Mouse (Mus musculus) stomach, embryonic 16.5 days (tissue): ENCODE results near the gene Etfa. TPM values are rescaled to one million over a fixed set of nuclear protein-coding genes. Genes with fewer than 3 reads are reported as not detected.

ENCODE experiments used
- ATAC-seq: fragments of 200-750 bp; cut with Nextera tagmentation; 2 replicates; pipeline ENCODE4 v1.8.0; 2017; ENCODE audit warnings: moderate number of reproducible peaks, moderate TSS enrichment; ENCODE audit not compliant: insufficient read depth, low FRiP score
- H3K27ac ChIP-seq: fragments of 300-500 bp; sonication (generic); 2 replicates; pipeline ENCODE4 v1.5.1; 2014; ENCODE audit warnings: low read length
- H3K27me3 ChIP-seq: fragments of 300-500 bp; sonication (generic); 2 replicates; pipeline ENCODE4 v1.6.1; 2014; ENCODE audit warnings: low read length, control low read depth, mixed read lengths; ENCODE audit not compliant: control insufficient read depth, insufficient read depth
- H3K36me3 ChIP-seq: fragments of 300-500 bp; sonication (generic); 2 replicates; pipeline ENCODE4 v1.6.1; 2014; ENCODE audit warnings: low read length; ENCODE audit not compliant: control insufficient read depth, insufficient read depth
- H3K4me1 ChIP-seq: fragments of 300-500 bp; sonication (generic); 2 replicates; pipeline ENCODE4 v1.6.1; 2014; ENCODE audit warnings: low read length, control low read depth, mixed read lengths; ENCODE audit not compliant: control insufficient read depth, insufficient read depth
- H3K4me2 ChIP-seq: fragments of 300-500 bp; sonication (generic); 2 replicates; pipeline ENCODE4 v1.6.1; 2014; ENCODE audit warnings: low read depth, low read length, mixed read lengths
- H3K4me3 ChIP-seq: fragments of 300-500 bp; sonication (generic); replicated peaks from 2 replicates; pipeline ENCODE4 v1.5.1; 2014; ENCODE audit warnings: mild to moderate bottlenecking, low read length
- H3K9ac ChIP-seq: fragments of 300-500 bp; sonication (generic); 2 replicates; pipeline ENCODE4 v1.6.1; 2014; ENCODE audit warnings: low read length
- H3K9me3 ChIP-seq: fragments of 300-500 bp; sonication (generic); replicated peaks from 2 replicates; pipeline ENCODE4 v1.6.1; 2016; ENCODE audit warnings: low read length, control low read depth; ENCODE audit not compliant: control insufficient read depth
- WGBS: fragments of 180-500 bp; shearing (Covaris S2); extraction: QIAGEN DNeasy Blood & Tissue Kit; methylation state at CpG from one replicate; pipeline ENCODE4 v1.1.7; 2014; 5-methylcytosine and 5-hydroxymethylcytosine counted together
- polyA plus RNA-seq: library from polyadenylated mRNA; unstranded; fragments of >200 nt; fragmentation: Nextera tagmentation; extraction: Ambion mirVana; gene quantifications from 2 replicates; pipeline ENCODE4 v1.2.1, GENCODE M21; 2015

Gene Etfa
- polyA plus RNA-seq, 1 experiment from 2014 or later: 265 TPM

DNA sequence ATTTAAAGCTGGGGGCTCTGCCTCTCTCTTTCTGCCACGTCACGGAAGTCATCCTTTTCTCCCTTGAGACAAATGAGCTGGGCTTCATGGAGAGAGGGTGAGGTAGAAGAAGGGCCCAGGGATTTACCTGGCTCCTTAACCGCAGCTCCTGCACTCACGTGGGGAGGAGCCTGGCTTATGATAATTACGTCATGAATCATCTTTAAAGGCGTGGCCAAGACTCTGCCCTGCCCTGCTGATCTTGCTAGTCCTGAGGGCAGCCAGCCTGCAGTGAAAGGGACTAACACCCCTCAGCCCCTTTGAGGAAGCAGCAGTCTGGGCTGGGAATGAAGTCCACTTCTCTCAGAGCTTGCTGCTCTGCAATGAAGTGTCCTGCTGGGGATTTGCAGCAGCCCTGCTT is 100.9 kb downstream of the Etfa start:
- Histone ChIP-seq H3K27ac (no peak overlapping the region), H3K4me1 (no peaks in the 10 kb centered on the region), H3K4me3 (no peak overlapping the region), H3K9ac (no peak overlapping the region), H3K27me3 (no peaks in the 10 kb centered on the region), H3K36me3 (no peaks in the 10 kb centered on the region), H3K4me2 (no peak overlapping the region), H3K9me3 (no peaks in the 10 kb centered on the region)
- ATAC-seq: no peak
- 32% methylated on average over 6 of the region's 6 CpGs for WGBS

DNA sequence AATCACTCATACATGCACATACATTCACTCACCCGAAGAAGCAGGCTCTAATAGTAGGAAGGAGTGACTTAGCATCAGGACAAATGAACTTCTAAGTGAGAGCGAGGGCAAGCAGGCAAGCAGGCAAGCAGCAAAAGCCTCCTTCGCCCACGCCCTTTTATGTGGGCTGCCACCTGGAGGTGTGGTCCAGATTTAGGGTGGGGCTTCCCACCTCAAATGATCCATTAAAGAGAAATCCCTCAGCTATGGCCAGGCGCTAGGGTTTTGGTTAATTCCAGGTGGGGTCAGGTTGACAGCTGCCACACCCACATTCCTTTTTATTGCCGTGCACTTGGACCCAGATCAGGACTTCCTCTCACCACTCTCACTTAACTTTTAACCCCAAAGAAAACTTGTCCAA is 101.6 kb downstream of the Etfa start:
- ATAC-seq: no peak
- Histone ChIP-seq H3K9me3 (no peaks in the 10 kb centered on the region), H3K4me3 (no peak overlapping the region), H3K9ac (no peak overlapping the region), H3K27me3 (no peaks in the 10 kb centered on the region), H3K4me2 (no peak overlapping the region), H3K36me3 (no peaks in the 10 kb centered on the region), H3K27ac (no peak overlapping the region), H3K4me1 (no peaks in the 10 kb centered on the region)
- 34% methylated on average over 6 of the region's 6 CpGs for WGBS

DNA sequence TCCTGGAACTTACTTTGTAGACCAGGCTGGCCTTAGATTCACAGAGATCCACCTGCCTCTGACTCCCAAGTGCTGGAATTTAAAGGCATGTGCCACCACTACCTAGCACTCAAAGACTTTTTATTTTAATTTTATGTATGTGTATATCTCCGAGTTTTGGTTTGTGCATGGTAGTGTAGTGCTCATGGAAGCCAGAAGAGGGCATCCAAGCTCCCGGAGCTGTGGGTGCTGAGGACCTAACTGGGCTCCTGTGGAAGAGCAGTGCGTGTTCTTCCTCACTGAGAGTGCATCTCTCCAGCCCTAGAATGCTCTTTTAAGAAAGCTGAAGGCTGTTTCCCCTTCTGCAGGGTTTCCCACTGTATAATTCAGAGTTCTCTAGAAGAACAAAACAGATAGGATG is 102.2 kb downstream of the Etfa start:
- ATAC-seq: no peak
- no peak overlapping the region for H3K4me2 ChIP-seq
- no peak overlapping the region for H3K9ac ChIP-seq
- H3K9me3 ChIP-seq: no peaks in the 10 kb centered on the region
- H3K4me1 ChIP-seq: no peaks in the 10 kb centered on the region
- no peak overlapping the region for H3K4me3 ChIP-seq
- H3K36me3 ChIP-seq: no peaks in the 10 kb centered on the region
- H3K27ac ChIP-seq: no peak overlapping the region
- WGBS: 46% methylated on average over 3 of the region's 3 CpGs
- H3K27me3 ChIP-seq: no peaks in the 10 kb centered on the region

DNA sequence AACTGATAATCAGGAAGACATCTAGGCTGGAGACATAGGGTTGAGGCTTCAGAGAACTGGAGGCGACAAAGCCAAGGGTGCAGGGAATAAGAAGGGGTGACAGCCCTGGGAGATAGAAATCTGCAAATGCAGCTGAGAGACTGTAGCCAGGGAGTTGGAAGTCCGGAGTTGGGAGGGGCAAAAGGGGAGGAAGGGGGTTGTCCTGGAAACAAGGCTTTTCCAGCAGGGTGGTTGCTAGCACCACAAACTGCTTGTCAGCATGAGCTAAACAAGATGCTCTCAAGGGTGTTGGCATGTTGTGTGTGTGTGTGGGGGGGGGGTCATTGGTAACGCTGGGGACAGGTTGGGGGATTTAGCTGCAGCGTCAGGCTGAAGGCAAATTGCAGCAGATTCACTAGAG is 103.2 kb downstream of the Etfa start:
- no peak overlapping the region for H3K4me3 ChIP-seq
- H3K4me2 ChIP-seq: no peak overlapping the region
- H3K36me3 ChIP-seq: no peaks in the 10 kb centered on the region
- H3K27me3 ChIP-seq: no peaks in the 10 kb centered on the region
- ATAC-seq: no peak
- no peak overlapping the region for H3K27ac ChIP-seq
- 41% methylated on average over 4 of the region's 4 CpGs for WGBS
- no peaks in the 10 kb centered on the region for H3K4me1 ChIP-seq
- no peak overlapping the region for H3K9ac ChIP-seq
- H3K9me3 ChIP-seq: no peaks in the 10 kb centered on the region

DNA sequence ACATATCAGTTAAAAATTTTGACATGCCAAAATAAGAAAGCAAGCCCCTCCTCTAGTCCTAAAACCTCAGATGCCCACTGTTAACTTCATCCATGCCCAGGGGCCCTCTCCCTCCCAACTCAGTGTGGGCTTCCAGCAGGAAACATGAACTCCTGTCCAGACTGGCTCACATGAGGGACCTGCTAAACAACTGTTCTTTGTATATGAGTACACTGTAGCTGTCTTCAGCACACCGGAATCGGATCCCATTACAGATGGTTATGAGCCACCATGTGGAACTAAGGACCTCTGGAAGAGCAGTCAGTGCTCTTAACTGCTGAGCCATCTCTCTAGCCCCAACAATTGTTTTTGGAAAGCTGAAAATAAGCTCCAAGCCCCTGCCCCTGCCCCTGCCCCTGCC is 105.3 kb downstream of the Etfa start:
- ATAC-seq: no peak
- Histone ChIP-seq H3K4me3 (no peak overlapping the region), H3K27me3 (no peaks in the 10 kb centered on the region), H3K27ac (no peak overlapping the region), H3K4me2 (no peak overlapping the region), H3K9ac (no peak overlapping the region), H3K4me1 (no peaks in the 10 kb centered on the region), H3K36me3 (no peaks in the 10 kb centered on the region), H3K9me3 (no peaks in the 10 kb centered on the region)
- 42% methylated on average over 2 of the region's 2 CpGs for WGBS

DNA sequence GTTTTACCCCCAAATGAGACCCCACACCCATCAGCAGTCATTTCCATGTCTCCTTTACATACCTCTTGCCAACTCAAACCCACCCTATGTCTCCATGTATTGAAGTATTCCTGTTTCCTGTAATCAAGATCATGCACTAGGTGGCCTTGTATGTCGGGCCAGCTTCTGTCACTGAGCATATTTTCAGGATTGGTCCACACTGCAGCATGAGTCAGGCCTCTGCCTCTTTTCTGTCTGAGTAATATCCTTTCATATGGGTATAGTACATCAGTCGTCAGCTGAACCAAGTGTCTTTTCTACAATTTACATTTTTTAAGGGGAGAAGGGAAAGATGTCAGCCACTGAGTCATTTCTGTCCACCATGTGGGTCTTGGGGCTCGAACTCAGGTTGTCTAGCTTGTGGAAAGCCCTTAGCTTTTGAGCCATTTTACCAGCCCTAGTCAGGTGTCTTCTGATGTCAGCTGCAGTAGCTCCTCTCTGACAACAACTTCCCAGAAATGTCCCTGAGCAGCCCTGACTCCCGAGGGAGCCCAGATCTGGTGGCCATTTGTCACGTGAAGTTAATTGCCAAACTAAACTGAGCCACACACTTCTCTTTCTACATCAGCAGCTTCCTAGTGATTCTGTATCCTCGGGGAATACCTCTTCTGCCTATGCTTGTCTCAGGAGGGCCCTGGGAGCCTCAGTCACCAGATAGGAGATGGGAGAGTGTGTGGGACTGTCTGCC is 106.9 kb downstream of the Etfa start:
- H3K4me3 ChIP-seq: no peak overlapping the region
- no peak for ATAC-seq
- H3K4me2 ChIP-seq: no peak overlapping the region
- H3K27ac ChIP-seq: no peak overlapping the region
- no peaks in the 10 kb centered on the region for H3K4me1 ChIP-seq
- H3K36me3 ChIP-seq: no peaks in the 10 kb centered on the region
- WGBS: 60% methylated on average over 6 of the region's 6 CpGs
- H3K9me3 ChIP-seq: no peaks in the 10 kb centered on the region
- no peaks in the 10 kb centered on the region for H3K27me3 ChIP-seq
- no peak overlapping the region for H3K9ac ChIP-seq

Other genes with a start within 250 kb of the Etfa start
- 1.00 and 1.1 TPM in 2 replicates for gene Nrg4, start 185.4 kb downstream of the Etfa start, polyA plus RNA-seq
- gene Tmem266, start 185.3 kb downstream of the Etfa start, polyA plus RNA-seq: 1.2 TPM in 2 replicates
- gene Isl2, start 26.4 kb upstream of the Etfa start, polyA plus RNA-seq: 3.5 and 3.9 TPM in 2 replicates